Mouse (Mus musculus) hindbrain, embryonic 15.5 days (tissue): ENCODE results near the gene Miga1. TPM values are rescaled to one million over a fixed set of nuclear protein-coding genes. Genes with fewer than 3 reads are reported as not detected.

Experiments used
- ATAC-seq: fragments of 200-750 bp; cut with Nextera tagmentation; 2 replicates; pipeline ENCODE4 v1.8.0; 2017; ENCODE audit warnings: low read depth, moderate number of reproducible peaks, moderate TSS enrichment; ENCODE audit not compliant: low FRiP score
- H3K27ac ChIP-seq: fragments of 300-500 bp; sonication (generic); replicated peaks from 2 replicates; pipeline ENCODE4 v1.5.1; 2015; ENCODE audit warnings: mild to moderate bottlenecking, inconsistent platforms
- H3K27me3 ChIP-seq: fragments of 300-500 bp; sonication (generic); 2 replicates; pipeline ENCODE4 v1.6.1; 2015; ENCODE audit warnings: control low read depth, inconsistent platforms
- H3K36me3 ChIP-seq: fragments of 300-500 bp; sonication (generic); 2 replicates; pipeline ENCODE4 v1.6.1; 2015; ENCODE audit warnings: control low read depth, inconsistent platforms
- H3K4me1 ChIP-seq: fragments of 300-500 bp; sonication (generic); replicated peaks from 2 replicates; pipeline ENCODE4 v1.6.1; 2015; ENCODE audit warnings: control low read depth, inconsistent platforms
- H3K4me2 ChIP-seq: fragments of 300-500 bp; sonication (generic); 2 replicates; pipeline ENCODE4 v1.6.1; 2015; ENCODE audit warnings: moderate library complexity, mild to moderate bottlenecking, inconsistent platforms
- H3K4me3 ChIP-seq: fragments of 300-500 bp; sonication (generic); 2 replicates; pipeline ENCODE4 v1.5.1; 2015; ENCODE audit warnings: mild to moderate bottlenecking, inconsistent platforms
- H3K9ac ChIP-seq: fragments of 300-500 bp; sonication (generic); 2 replicates; pipeline ENCODE4 v1.6.1; 2015; ENCODE audit warnings: inconsistent platforms
- H3K9me3 ChIP-seq: fragments of 300-500 bp; sonication (generic); 2 replicates; pipeline ENCODE4 v1.6.1; 2016; ENCODE audit warnings: control low read depth, inconsistent platforms
- WGBS: fragments of 180-500 bp; shearing (Covaris S2); methylation state at CpG from one replicate; pipeline ENCODE4 v1.1.7; 2015; 5-methylcytosine and 5-hydroxymethylcytosine counted together
- polyA plus RNA-seq: library from polyadenylated mRNA; unstranded; fragments of >200 nt; fragmentation: Nextera tagmentation; extraction: Ambion mirVana; gene quantifications from 2 replicates; pipeline ENCODE4 v1.2.1, GENCODE M21; 2015

The Miga1 gene
- 18.3 and 21.0 TPM in 2 replicates for polyA plus RNA-seq

GRCm38 (mm10) chr3:152339862-152340557 lies at the start of gene Miga1:
Gene Miga1 (minus strand): TSS chr3:152340407.
- Histone ChIP-seq H3K27me3 (no peaks in the 10 kb centered on the region), H3K9ac (peak within 1 kb of the TSS; percentile 82), H3K36me3 (peaks cover 23% of the 10 kb centered on the region), H3K4me1 (peaks cover 13% of the 10 kb centered on the region), H3K4me2 (peak within 1 kb of the TSS; percentile 59), H3K9me3 (no peaks in the 10 kb centered on the region), H3K27ac (peak within 1 kb of the TSS; percentile 85), H3K4me3 (peak within 1 kb of the TSS; percentile 99)
- ATAC-seq: peak; percentile 94
- WGBS: 2% methylated on average over 50 of the region's 54 CpGs

GRCm38 (mm10) chr3:152384106-152384505 lies 43.9 kb upstream of the Miga1 start:
- Histone ChIP-seq H3K9me3 (no peaks in the 10 kb centered on the region), H3K4me1 (no peaks in the 10 kb centered on the region), H3K27ac (no peak overlapping the region), H3K27me3 (no peaks in the 10 kb centered on the region), H3K36me3 (peaks cover 71% of the 10 kb centered on the region), H3K4me3 (no peak overlapping the region), H3K9ac (no peak overlapping the region), H3K4me2 (no peak overlapping the region)
- ATAC-seq: no peak
- 69% methylated on average over 11 of the region's 11 CpGs for WGBS

GRCm38 (mm10) chr3:152376063-152376462 lies 35.9 kb upstream of the Miga1 start:
- Histone ChIP-seq H3K4me1 (no peaks in the 10 kb centered on the region), H3K27me3 (no peaks in the 10 kb centered on the region), H3K27ac (no peak overlapping the region), H3K36me3 (peaks cover 71% of the 10 kb centered on the region), H3K9me3 (no peaks in the 10 kb centered on the region), H3K4me3 (no peak overlapping the region), H3K4me2 (no peak overlapping the region), H3K9ac (no peak overlapping the region)
- WGBS: 91% methylated on average over 4 of the region's 4 CpGs
- no peak for ATAC-seq

- Histone ChIP-seq H3K27me3 (no peaks in the 10 kb centered on the region), H3K36me3 (peaks cover 82% of the 10 kb centered on the region)
- ATAC-seq: no peak
These were observed 24.0 kb upstream of the Miga1 start for GRCm38 (mm10) chr3:152364181-152364580.

GRCm38 (mm10) chr3:152359151-152359550 lies 18.9 kb upstream of the Miga1 start:
- Histone ChIP-seq H3K27ac (no peak overlapping the region), H3K9me3 (no peaks in the 10 kb centered on the region), H3K9ac (no peak overlapping the region), H3K4me1 (no peaks in the 10 kb centered on the region), H3K27me3 (no peaks in the 10 kb centered on the region), H3K4me2 (no peak overlapping the region), H3K4me3 (no peak overlapping the region), H3K36me3 (peaks cover 39% of the 10 kb centered on the region)
- no peak for ATAC-seq
- WGBS: 90% methylated on average over 7 of the region's 7 CpGs

More at GRCm38 (mm10) chr3:152364181-152364580, 24.0 kb upstream of the Miga1 start:
- 92% methylated on average over 2 of the region's 2 CpGs for WGBS
- Histone ChIP-seq H3K9ac (no peak overlapping the region), H3K9me3 (no peaks in the 10 kb centered on the region), H3K27ac (no peak overlapping the region), H3K4me2 (no peak overlapping the region), H3K4me1 (no peaks in the 10 kb centered on the region), H3K4me3 (no peak overlapping the region)

- H3K9me3 ChIP-seq: no peaks in the 10 kb centered on the region
- 82% methylated on average over 9 of the region's 9 CpGs for WGBS
- H3K4me3 ChIP-seq: no peak overlapping the region
- ATAC-seq: no peak; the same call in 1 of the 2 replicates
- peaks cover 17% of the 10 kb centered on the region for H3K36me3 ChIP-seq
- H3K4me1 ChIP-seq: peaks cover 10% of the 10 kb centered on the region; the same call in 1 of the 2 replicates
- H3K4me2 ChIP-seq: no peak overlapping the region
- H3K27ac ChIP-seq: no peak overlapping the region
- H3K9ac ChIP-seq: no peak overlapping the region
- no peaks in the 10 kb centered on the region for H3K27me3 ChIP-seq
These were observed 16.5 kb upstream of the Miga1 start for GRCm38 (mm10) chr3:152356751-152357150.

GRCm38 (mm10) chr3:152355361-152355760 lies 15.2 kb upstream of the Miga1 start:
- WGBS: 57% methylated on average over 5 of the region's 5 CpGs
- no peak for ATAC-seq

GRCm38 (mm10) chr3:152353434-152354177 lies 13.4 kb upstream of the Miga1 start:
- Histone ChIP-seq H3K27ac (no peak overlapping the region), H3K9me3 (no peaks in the 10 kb centered on the region), H3K36me3 (no peaks in the 10 kb centered on the region), H3K9ac (no peak overlapping the region), H3K4me2 (no peak overlapping the region), H3K27me3 (no peaks in the 10 kb centered on the region), H3K4me1 (peaks cover 30% of the 10 kb centered on the region), H3K4me3 (no peak overlapping the region)
- ATAC-seq: peak; percentile 35; the same call in 1 of the 2 replicates
- WGBS: 61% methylated on average over 10 of the region's 10 CpGs

More at GRCm38 (mm10) chr3:152355361-152355760, 15.2 kb upstream of the Miga1 start:
- H3K4me3 ChIP-seq: no peak overlapping the region
- no peak overlapping the region for H3K27ac ChIP-seq
- H3K9me3 ChIP-seq: no peaks in the 10 kb centered on the region
- H3K9ac ChIP-seq: no peak overlapping the region
- peaks cover 15% of the 10 kb centered on the region for H3K4me1 ChIP-seq
- H3K27me3 ChIP-seq: no peaks in the 10 kb centered on the region
- H3K4me2 ChIP-seq: no peak overlapping the region
- H3K36me3 ChIP-seq: peaks cover 5% of the 10 kb centered on the region; the same call in 1 of the 2 replicates

GRCm38 (mm10) chr3:152352289-152352688 lies 12.1 kb upstream of the Miga1 start:
- no peak for ATAC-seq
- Histone ChIP-seq H3K9ac (no peak overlapping the region), H3K9me3 (no peaks in the 10 kb centered on the region), H3K4me3 (no peak overlapping the region), H3K27me3 (no peaks in the 10 kb centered on the region), H3K36me3 (no peaks in the 10 kb centered on the region), H3K4me2 (no peak overlapping the region), H3K27ac (no peak overlapping the region), H3K4me1 (peaks cover 43% of the 10 kb centered on the region)
- WGBS: 87% methylated on average over 4 of the region's 4 CpGs

GRCm38 (mm10) chr3:152350966-152351365 lies 10.8 kb upstream of the Miga1 start:
- Histone ChIP-seq H3K4me2 (no peak overlapping the region), H3K36me3 (no peaks in the 10 kb centered on the region), H3K27ac (no peak overlapping the region), H3K9me3 (no peaks in the 10 kb centered on the region), H3K4me3 (no peak overlapping the region), H3K9ac (no peak overlapping the region), H3K4me1 (peaks cover 47% of the 10 kb centered on the region), H3K27me3 (no peaks in the 10 kb centered on the region)
- ATAC-seq: no peak
- WGBS: 92% methylated on average over 5 of the region's 5 CpGs

- no peak overlapping the region for H3K27ac ChIP-seq
- no peaks in the 10 kb centered on the region for H3K9me3 ChIP-seq
- peaks cover 48% of the 10 kb centered on the region for H3K4me1 ChIP-seq
- H3K27me3 ChIP-seq: no peaks in the 10 kb centered on the region
- ATAC-seq: no peak
- no peak overlapping the region for H3K4me2 ChIP-seq
- no peak overlapping the region for H3K4me3 ChIP-seq
- 91% methylated on average over 3 of the region's 3 CpGs for WGBS
- H3K36me3 ChIP-seq: no peaks in the 10 kb centered on the region
- H3K9ac ChIP-seq: no peak overlapping the region
These were observed 10.2 kb upstream of the Miga1 start for GRCm38 (mm10) chr3:152350431-152350830.
